Mouse (Mus musculus) spleen, adult 2 months (tissue): ENCODE measurements around the gene Jsrp1.

Experiments
- CTCF ChIP-seq: fragments of 200-500 bp; IDR thresholded peaks from 2 replicates; pipeline ENCODE4 v1.5.1; 2011; ENCODE audit warnings: mild to moderate bottlenecking, inconsistent platforms; ENCODE audit not compliant: insufficient read depth, insufficient read length, insufficient replicate concordance; ENCODE audit errors: extremely low read depth
- POLR2A ChIP-seq: fragments of 200-500 bp; IDR thresholded peaks from 2 replicates; pipeline ENCODE4 v1.6.1; 2011; ENCODE audit warnings: low read depth, low read length, inconsistent platforms

DNA sequence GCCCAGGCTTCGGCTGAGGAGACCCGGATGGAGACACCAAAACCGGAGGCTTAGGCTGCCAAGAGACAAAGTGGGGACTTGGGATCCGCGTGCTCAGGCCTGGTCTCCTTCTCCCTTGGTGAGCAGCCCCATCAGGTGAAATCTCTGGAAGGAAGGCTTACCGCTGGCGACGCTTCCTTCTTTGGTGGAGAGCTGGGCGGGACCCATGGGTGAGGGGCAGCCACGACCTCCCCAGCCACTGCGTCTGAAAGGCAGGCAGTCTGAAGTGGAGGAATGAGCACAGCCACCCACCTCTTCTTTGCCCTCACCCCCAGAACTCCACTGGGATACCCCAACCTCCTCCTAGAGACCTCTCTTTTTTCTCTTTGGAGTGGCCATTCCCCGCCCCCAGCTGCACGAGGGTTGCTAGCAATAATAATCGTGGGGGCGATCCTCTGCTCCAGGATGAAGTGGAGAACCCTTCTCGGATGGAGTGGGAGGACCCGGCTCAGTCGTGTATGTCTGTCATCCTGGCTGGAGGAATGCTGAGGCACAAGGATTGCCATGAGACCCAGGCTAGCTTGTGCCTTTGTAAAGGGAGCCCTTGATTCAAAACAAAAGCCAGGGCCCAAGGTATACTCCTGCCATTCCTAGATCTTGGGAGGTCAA, 4.2 kb downstream of the Jsrp1 start:
- TF ChIP-seq CTCF = no peak
- TF ChIP-seq POLR2A = no peak
